Mouse (Mus musculus) megakaryocyte, embryonic 14.5 days (primary cell): ENCODE measurements around the gene Gm9958. TPM values are rescaled to one million over a fixed set of nuclear protein-coding genes. Genes with fewer than 3 reads are reported as not detected.

Experiments used
- H3K27me3 ChIP-seq: replicated peaks from 2 replicates; pipeline ENCODE3; 2012; ENCODE audit warnings: inconsistent platforms
- H3K36me3 ChIP-seq: replicated peaks from 2 replicates; pipeline ENCODE3; 2012; ENCODE audit warnings: low read length, inconsistent platforms, mixed read lengths
- H3K4me1 ChIP-seq: 2 replicates; pipeline ENCODE4 v1.6.1; 2012; ENCODE audit warnings: inconsistent platforms
- H3K4me3 ChIP-seq: replicated peaks from 2 replicates; pipeline ENCODE3; 2012; ENCODE audit warnings: moderate library complexity, mild to moderate bottlenecking, inconsistent platforms
- H3K9me3 ChIP-seq: 2 replicates; pipeline ENCODE4 v1.6.1; 2012; ENCODE audit warnings: inconsistent platforms
- FLI1 ChIP-seq: IDR thresholded peaks from 2 replicates; pipeline ENCODE4 v1.6.1; 2012; ENCODE audit warnings: low read length, inconsistent platforms, mixed read lengths
- GATA1 ChIP-seq: IDR thresholded peaks from 3 replicates; pipeline ENCODE4 v1.6.1; 2012; ENCODE audit warnings: mixed read lengths, low read length, inconsistent platforms, borderline replicate concordance
- polyA plus RNA-seq: library from polyadenylated mRNA; stranded (reverse); fragments of >175 nt; gene quantifications from 2 replicates; pipeline ENCODE4 v1.2.3, GENCODE M21; 2012; ENCODE audit warnings: low replicate concordance; ENCODE audit not compliant: insufficient read depth

The Gm9958 gene
- polyA plus RNA-seq, 1 experiment = not detected

DNA sequence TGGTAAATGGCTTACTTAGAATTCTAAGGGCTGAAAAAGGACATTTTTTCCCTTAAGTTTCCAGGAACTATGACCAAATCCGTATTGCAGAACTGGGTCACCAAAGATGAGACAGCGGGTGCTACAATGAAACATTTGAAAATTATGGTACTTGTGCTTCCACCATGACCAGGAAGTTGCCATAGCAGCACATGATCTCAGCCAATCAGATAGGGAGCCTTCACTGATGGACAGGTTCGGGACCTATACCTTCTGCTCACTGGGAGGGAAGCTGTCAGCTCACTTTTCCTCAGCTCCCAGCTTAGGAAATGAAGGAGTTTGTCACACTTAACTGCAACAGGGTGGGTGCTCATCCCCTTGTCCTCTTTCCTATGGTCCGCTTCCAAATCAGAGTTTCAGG, 29.8 kb downstream of the Gm9958 start:
- no peaks in the 10 kb centered on the region for H3K36me3 ChIP-seq
- peaks cover 12% of the 10 kb centered on the region for H3K4me1 ChIP-seq
- no peak overlapping the region for H3K4me3 ChIP-seq
- TF ChIP-seq FLI1 (no peak), GATA1 (no peak)
- H3K9me3 ChIP-seq = no peaks in the 10 kb centered on the region
- no peaks in the 10 kb centered on the region for H3K27me3 ChIP-seq

DNA sequence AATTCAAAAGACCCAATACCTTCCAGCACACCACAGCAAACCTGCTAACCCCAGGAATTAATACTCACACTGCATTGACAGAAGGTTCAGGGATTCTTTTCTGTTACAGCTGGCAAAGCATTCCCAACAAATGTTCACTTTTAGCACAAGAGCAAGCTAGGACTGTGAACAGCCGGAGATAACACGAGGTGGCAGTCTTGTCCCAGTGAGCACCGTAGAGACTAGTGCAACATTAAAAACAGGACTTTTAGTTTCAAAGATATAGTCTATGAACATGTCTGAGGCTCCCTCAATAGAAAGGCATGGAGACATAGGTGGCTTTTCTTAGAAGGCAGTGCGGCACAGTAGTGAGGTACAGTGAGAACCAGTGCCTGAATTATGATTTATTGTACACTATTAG, 38.2 kb downstream of the Gm9958 start:
- Histone ChIP-seq H3K27me3 (no peaks in the 10 kb centered on the region), H3K4me3 (no peak overlapping the region), H3K9me3 (no peaks in the 10 kb centered on the region), H3K4me1 (peaks cover 10% of the 10 kb centered on the region), H3K36me3 (no peaks in the 10 kb centered on the region)
- no peak for TF ChIP-seq GATA1
- no peak for TF ChIP-seq FLI1

DNA sequence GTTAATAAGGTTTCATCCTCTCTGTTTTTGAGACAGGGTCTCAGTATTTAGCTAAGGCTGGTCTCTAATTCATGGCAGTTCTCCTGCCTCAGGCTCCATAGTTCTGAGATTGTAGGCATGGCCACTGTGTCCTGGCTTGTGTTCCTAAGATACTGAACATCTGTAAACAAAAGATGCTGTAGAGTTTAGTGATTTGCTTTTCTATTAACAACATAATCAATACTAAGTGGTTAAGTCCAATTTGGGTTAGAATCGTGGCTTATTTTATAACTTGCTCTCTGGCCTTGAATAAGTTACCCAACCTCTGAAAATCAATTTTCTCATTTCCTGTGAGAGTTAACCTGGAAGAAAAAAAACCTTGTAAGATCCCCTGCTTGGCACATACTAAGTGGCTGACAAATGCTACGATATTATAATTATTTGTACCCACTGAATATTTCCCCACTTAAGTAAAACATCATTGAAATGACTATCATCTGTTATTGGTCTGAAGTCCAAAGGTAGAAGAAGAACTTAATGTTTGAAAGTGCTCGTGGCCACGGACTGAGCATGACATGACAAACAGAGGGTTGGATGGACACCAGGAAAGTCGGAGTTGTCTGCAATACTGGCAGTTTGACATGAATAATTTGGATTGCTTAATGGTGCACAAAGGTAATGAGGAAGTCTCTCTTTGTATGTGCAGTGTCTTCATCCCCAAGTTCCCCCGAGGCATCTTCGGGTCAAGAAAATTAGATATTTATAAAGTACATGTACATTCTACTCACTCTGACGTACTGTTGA, 47.3 kb downstream of the Gm9958 start:
- H3K4me3 ChIP-seq = no peak overlapping the region
- no peaks in the 10 kb centered on the region for H3K36me3 ChIP-seq
- H3K4me1 ChIP-seq = no peaks in the 10 kb centered on the region
- TF ChIP-seq FLI1 (no peak), GATA1 (no peak)
- H3K27me3 ChIP-seq = no peaks in the 10 kb centered on the region
- no peaks in the 10 kb centered on the region for H3K9me3 ChIP-seq

DNA sequence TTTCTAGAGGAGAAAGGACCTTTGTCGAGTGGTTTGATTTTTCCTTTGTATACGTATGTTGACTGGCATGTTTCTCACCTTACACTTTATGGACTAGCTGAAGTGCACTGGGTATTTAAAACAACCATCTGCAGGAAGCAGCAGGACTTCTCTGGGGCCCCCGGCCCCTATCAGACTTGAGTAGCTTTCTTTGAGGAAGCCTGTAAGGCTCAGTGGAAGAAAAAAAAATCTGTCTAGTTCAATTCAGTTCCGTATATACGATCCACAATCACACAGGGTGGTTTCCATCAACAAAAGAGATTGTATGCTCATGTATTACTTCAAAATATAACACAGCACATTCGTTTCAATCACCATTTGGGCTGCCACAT, 47.9 kb downstream of the Gm9958 start:
- no peak overlapping the region for H3K4me3 ChIP-seq
- no peaks in the 10 kb centered on the region for H3K27me3 ChIP-seq
- no peaks in the 10 kb centered on the region for H3K36me3 ChIP-seq
- H3K4me1 ChIP-seq = no peaks in the 10 kb centered on the region
- no peak for TF ChIP-seq GATA1
- no peak for TF ChIP-seq FLI1
- no peaks in the 10 kb centered on the region for H3K9me3 ChIP-seq

Other genes with a start within 250 kb of the Gm9958 start
- gene Cox18, start 143.2 kb upstream of the Gm9958 start, polyA plus RNA-seq = 39.0 and 100 TPM in 2 replicates
- 5.3 and 6.6 TPM in 2 replicates for gene Ankrd17, start 627 bp upstream of the Gm9958 start, polyA plus RNA-seq
- not detected in 2 replicates for gene Alb, start 93.7 kb downstream of the Gm9958 start, polyA plus RNA-seq
- gene Afp, start 123.5 kb downstream of the Gm9958 start, polyA plus RNA-seq = 0.30 TPM in 1 of 2 replicates, not detected in the other
- gene Afm, start 151.7 kb downstream of the Gm9958 start, polyA plus RNA-seq = not detected in 2 replicates
- gene 5830473C10Rik, start 193.9 kb downstream of the Gm9958 start, polyA plus RNA-seq = 0.73 and 2.2 TPM in 2 replicates